Mouse (Mus musculus) hindbrain, embryonic 11.5 days (tissue): ENCODE data around the gene 4933415A04Rik. TPM values are rescaled to one million over a fixed set of nuclear protein-coding genes. Genes with fewer than 3 reads are reported as not detected.
A peak's percentile ranks its signal among the peaks of the same experiment; 100 is the strongest.

ENCODE experiments used
- ATAC-seq: fragments of 200-750 bp; cut with Nextera tagmentation; 2 replicates; pipeline ENCODE4 v1.8.0; 2017; ENCODE audit warnings: mild to moderate bottlenecking, moderate TSS enrichment, moderate library complexity; ENCODE audit not compliant: low FRiP score
- DNase-seq: peaks from one replicate; pipeline ENCODE4 v3.0.0-alpha.2; 2015; ENCODE audit warnings: low spot score
- H3K27ac ChIP-seq: fragments of 300-500 bp; sonication (generic); 2 replicates; pipeline ENCODE4 v1.5.1; 2014; ENCODE audit warnings: mild to moderate bottlenecking, low read depth, low read length
- H3K27me3 ChIP-seq: fragments of 300-500 bp; sonication (generic); 2 replicates; pipeline ENCODE4 v1.6.1; 2014; ENCODE audit warnings: mild to moderate bottlenecking, low read length, moderate library complexity, mixed read lengths; ENCODE audit not compliant: control insufficient read depth, insufficient read depth
- H3K36me3 ChIP-seq: fragments of 300-500 bp; sonication (generic); 2 replicates; pipeline ENCODE4 v1.6.1; 2014; ENCODE audit warnings: mild to moderate bottlenecking, low read length, moderate library complexity, mixed read lengths; ENCODE audit not compliant: control insufficient read depth, insufficient read depth
- H3K4me1 ChIP-seq: fragments of 300-500 bp; sonication (generic); replicated peaks from 2 replicates; pipeline ENCODE4 v1.6.1; 2014; ENCODE audit warnings: low read length, mixed read lengths; ENCODE audit not compliant: control insufficient read depth, insufficient read depth
- H3K4me2 ChIP-seq: fragments of 300-500 bp; sonication (generic); replicated peaks from 2 replicates; pipeline ENCODE4 v1.6.1; 2014; ENCODE audit warnings: mild to moderate bottlenecking, low read depth, low read length
- H3K4me3 ChIP-seq: fragments of 300-500 bp; sonication (generic); 2 replicates; pipeline ENCODE4 v1.5.1; 2014; ENCODE audit warnings: low read depth, low read length
- H3K9ac ChIP-seq: fragments of 300-500 bp; sonication (generic); 2 replicates; pipeline ENCODE4 v1.6.1; 2014; ENCODE audit warnings: low read depth, low read length
- H3K9me3 ChIP-seq: fragments of 300-500 bp; sonication (generic); 2 replicates; pipeline ENCODE4 v1.6.1; 2016; ENCODE audit warnings: low read length; ENCODE audit not compliant: control insufficient read depth
- WGBS: fragments of 180-500 bp; shearing (Covaris S2); extraction: QIAGEN DNeasy Blood & Tissue Kit; methylation state at CpG from one replicate; pipeline ENCODE4 v1.1.7; 2014; 5-methylcytosine and 5-hydroxymethylcytosine counted together
- polyA plus RNA-seq: library from polyadenylated mRNA; unstranded; fragments of >200 nt; fragmentation: Nextera tagmentation; extraction: Ambion mirVana; gene quantifications from 2 replicates; pipeline ENCODE4 v1.2.1, GENCODE M21; 2014

The 4933415A04Rik gene
- polyA plus RNA-seq, 1 experiment from 2014 or later: 8.5 TPM

DNA sequence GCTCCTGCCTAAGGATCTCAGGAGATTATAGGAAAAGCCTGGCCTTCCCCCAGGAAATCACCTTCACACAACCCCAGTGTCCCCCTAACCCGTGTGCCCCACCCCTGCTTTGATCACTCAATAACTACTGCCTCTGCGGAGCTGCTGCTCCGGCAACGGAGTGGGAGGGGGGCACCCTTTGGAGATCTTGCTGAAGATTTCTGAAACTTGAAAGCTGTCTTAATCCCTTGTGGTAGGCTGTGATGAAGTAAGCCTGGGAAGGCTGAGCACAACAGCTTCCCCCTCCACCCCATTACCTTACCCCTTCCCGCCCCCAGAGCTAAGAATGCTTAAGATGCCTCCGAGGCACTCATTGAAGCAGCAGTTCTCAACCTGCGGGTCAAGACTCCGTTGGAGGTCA is 21.0 kb upstream of the 4933415A04Rik start:
- H3K9ac ChIP-seq: no peak overlapping the region
- H3K36me3 ChIP-seq: no peaks in the 10 kb centered on the region
- H3K4me3 ChIP-seq: no peak overlapping the region

DNA sequence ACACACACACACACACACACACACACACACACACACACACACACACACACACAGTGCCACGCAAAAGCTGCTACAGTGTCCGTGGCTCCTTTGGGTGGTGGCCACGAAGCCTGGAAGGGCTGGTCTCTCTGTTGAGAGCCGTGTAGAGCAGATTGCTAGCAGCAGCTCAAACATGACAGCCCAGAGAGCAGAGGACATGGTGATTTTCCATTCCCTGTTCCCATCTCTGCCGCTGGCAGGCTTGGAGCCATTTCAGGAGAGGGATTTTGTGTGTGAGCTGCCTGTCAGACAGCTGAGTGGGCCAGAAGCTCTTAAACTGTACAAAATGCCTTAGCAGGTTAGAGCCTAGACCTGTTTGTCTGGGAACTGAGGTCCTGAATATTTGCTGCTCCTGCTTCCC is 20.1 kb upstream of the 4933415A04Rik start:
- Histone ChIP-seq H3K36me3 (no peaks in the 10 kb centered on the region), H3K4me3 (no peak overlapping the region), H3K9me3 (no peaks in the 10 kb centered on the region), H3K4me1 (peaks cover 6% of the 10 kb centered on the region; the same call in 1 of the 2 replicates), H3K9ac (no peak overlapping the region), H3K27ac (0 out of 2 replicates have a peak overlapping the region, but pooled peaks have one; percentile 21), H3K4me2 (no peak overlapping the region), H3K27me3 (no peaks in the 10 kb centered on the region)
- DNase-seq: no peak
- no peak for ATAC-seq
- 89% methylated on average over 5 of the region's 5 CpGs for WGBS

More for the DNA sequence above, 21.0 kb upstream of the 4933415A04Rik start:
- H3K27ac ChIP-seq: 0 out of 2 replicates have a peak overlapping the region, but pooled peaks have one; percentile 27
- peaks cover 6% of the 10 kb centered on the region; the same call in 1 of the 2 replicates for H3K4me1 ChIP-seq
- H3K9me3 ChIP-seq: no peaks in the 10 kb centered on the region
- DNase-seq (no peak), ATAC-seq (peak; percentile 29; the same call in 1 of the 2 replicates)
- WGBS: 9% methylated on average over 8 of the region's 8 CpGs
- no peak overlapping the region for H3K4me2 ChIP-seq
- H3K27me3 ChIP-seq: no peaks in the 10 kb centered on the region

DNA sequence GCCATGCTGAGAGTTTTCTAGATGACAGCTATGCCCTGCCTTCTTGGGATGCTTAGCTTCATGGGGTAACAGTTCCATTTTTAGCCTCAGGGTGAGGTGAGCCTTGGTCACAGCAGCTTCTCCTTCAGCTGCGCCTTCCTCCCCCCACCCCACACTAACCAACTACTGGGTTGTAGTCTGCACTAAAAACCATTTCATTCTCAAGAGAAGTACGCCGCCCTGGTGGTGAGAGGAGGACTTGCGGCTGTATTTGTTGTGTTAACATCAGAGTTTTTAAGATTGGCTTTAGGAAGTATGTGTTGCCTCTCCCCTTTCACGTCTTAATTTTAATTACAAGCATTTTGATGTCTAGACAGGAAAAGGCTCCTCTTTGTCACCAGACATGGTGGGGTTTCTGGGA is 18.6 kb upstream of the 4933415A04Rik start:
- Histone ChIP-seq H3K9me3 (no peaks in the 10 kb centered on the region), H3K27me3 (no peaks in the 10 kb centered on the region), H3K4me2 (no peak overlapping the region), H3K9ac (no peak overlapping the region), H3K4me1 (peaks cover 8% of the 10 kb centered on the region; the same call in 1 of the 2 replicates), H3K36me3 (no peaks in the 10 kb centered on the region), H3K27ac (no peak overlapping the region), H3K4me3 (no peak overlapping the region)
- ATAC-seq (no peak), DNase-seq (peak; percentile 51)
- WGBS: 68% methylated on average over 5 of the region's 5 CpGs

- H3K27ac ChIP-seq: 0 out of 2 replicates have a peak overlapping the region, but pooled peaks have one; percentile 13
- H3K36me3 ChIP-seq: no peaks in the 10 kb centered on the region
- peaks cover 8% of the 10 kb centered on the region; the same call in 1 of the 2 replicates for H3K4me1 ChIP-seq
- H3K9me3 ChIP-seq: no peaks in the 10 kb centered on the region
- no peak overlapping the region for H3K9ac ChIP-seq
- ATAC-seq: no peak
- DNase-seq: no peak
- 93% methylated on average over 5 of the region's 5 CpGs for WGBS
- H3K27me3 ChIP-seq: no peaks in the 10 kb centered on the region
- H3K4me2 ChIP-seq: no peak overlapping the region
- H3K4me3 ChIP-seq: no peak overlapping the region
Observed at GRCm38 (mm10) chr11:43569188-43569587, 17.7 kb upstream of the 4933415A04Rik start.

DNA sequence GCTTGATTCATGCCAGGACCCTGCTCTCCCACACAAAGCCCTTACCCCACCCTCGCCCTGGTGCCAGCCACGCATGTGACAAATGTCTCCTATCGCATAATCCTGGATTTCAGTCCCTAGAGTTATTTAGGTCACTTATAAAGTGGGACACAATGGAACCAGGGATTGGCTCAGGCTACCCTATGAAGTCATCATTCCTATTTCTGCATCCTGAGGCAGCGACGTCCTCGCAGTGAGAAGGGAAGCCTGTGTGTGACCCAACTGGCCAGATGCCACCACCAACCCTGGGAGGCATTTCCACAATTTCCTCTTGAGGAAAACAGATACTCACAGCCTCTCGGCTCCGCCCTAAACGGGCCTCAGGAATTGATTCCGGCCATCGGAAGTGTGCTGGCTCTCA is 17.2 kb upstream of the 4933415A04Rik start:
- Histone ChIP-seq H3K27me3 (no peaks in the 10 kb centered on the region), H3K4me1 (peaks cover 8% of the 10 kb centered on the region; the same call in 1 of the 2 replicates), H3K27ac (no peak overlapping the region), H3K9me3 (no peaks in the 10 kb centered on the region), H3K4me2 (no peak overlapping the region), H3K4me3 (no peak overlapping the region), H3K36me3 (no peaks in the 10 kb centered on the region), H3K9ac (no peak overlapping the region)
- 84% methylated on average over 11 of the region's 11 CpGs for WGBS
- DNase-seq (no peak), ATAC-seq (no peak)

DNA sequence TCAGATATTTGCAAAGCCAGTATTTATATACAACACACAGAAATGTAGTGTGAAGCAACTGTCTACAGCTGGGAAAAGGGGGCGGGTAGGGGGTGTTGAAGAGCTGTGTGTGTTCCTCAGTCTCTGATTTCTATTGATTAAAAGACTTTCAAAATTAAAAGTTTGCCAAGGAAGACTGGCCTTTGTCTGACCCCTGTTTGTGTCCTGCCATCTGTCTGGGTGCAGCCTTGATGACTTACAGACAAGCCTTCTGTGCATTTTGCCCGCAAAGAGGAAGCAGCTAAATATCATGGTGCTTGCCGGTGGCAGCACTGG is 11.8 kb upstream of the 4933415A04Rik start:
- no peak overlapping the region; the same call in 1 of the 2 replicates for H3K9ac ChIP-seq
- no peaks in the 10 kb centered on the region for H3K36me3 ChIP-seq
- WGBS: 16% methylated on average over 3 of the region's 3 CpGs
- no peaks in the 10 kb centered on the region for H3K9me3 ChIP-seq
- H3K27me3 ChIP-seq: no peaks in the 10 kb centered on the region
- H3K4me1 ChIP-seq: 0 out of 2 replicates have a peak, but pooled peaks cover 5% of the 10 kb centered on the region
- peak overlapping the region; percentile 89 for H3K27ac ChIP-seq
- no peak overlapping the region for H3K4me3 ChIP-seq
- no peak for DNase-seq
- ATAC-seq: peak; percentile 70; the same call in 1 of the 2 replicates
- H3K4me2 ChIP-seq: no peak overlapping the region

GRCm38 (mm10) chr11:43575376-43576151 is 11.3 kb upstream of the 4933415A04Rik start:
- DNase-seq: peak; percentile 65
- H3K27ac ChIP-seq: peak overlapping the region; percentile 89
- no peaks in the 10 kb centered on the region for H3K36me3 ChIP-seq
- ATAC-seq: peak; percentile 90
- peak overlapping the region; percentile 28; the same call in 1 of the 2 replicates for H3K9ac ChIP-seq
- H3K27me3 ChIP-seq: no peaks in the 10 kb centered on the region
- H3K4me3 ChIP-seq: no peak overlapping the region
- no peaks in the 10 kb centered on the region for H3K9me3 ChIP-seq
- 5% methylated on average over 9 of the region's 9 CpGs for WGBS
- no peak overlapping the region for H3K4me2 ChIP-seq
- 0 out of 2 replicates have a peak, but pooled peaks cover 5% of the 10 kb centered on the region for H3K4me1 ChIP-seq

- Histone ChIP-seq H3K36me3 (no peaks in the 10 kb centered on the region), H3K9ac (no peak overlapping the region), H3K4me2 (no peak overlapping the region), H3K27me3 (no peaks in the 10 kb centered on the region), H3K9me3 (no peaks in the 10 kb centered on the region), H3K4me1 (0 out of 2 replicates have a peak, but pooled peaks cover 3% of the 10 kb centered on the region), H3K27ac (no peak overlapping the region), H3K4me3 (no peak overlapping the region)
- ATAC-seq (no peak), DNase-seq (no peak)
- WGBS: 56% methylated on average over 11 of the region's 11 CpGs
Observed at GRCm38 (mm10) chr11:43577713-43578478, 8.9 kb upstream of the 4933415A04Rik start.
